Mouse (Mus musculus): ENCODE data around the gene Dhx32. TPM values are rescaled to one million over a fixed set of nuclear protein-coding genes. Genes with fewer than 3 reads are reported as not detected.

Gene Dhx32
- polyA plus RNA-seq, 2 experiments, result 6.8 to 10.6 TPM

GRCm38 (mm10) chr7:133744701-133745100 is 37.8 kb downstream of the Dhx32 start:
- no peaks in the 10 kb centered on the region for H3K27me3 ChIP-seq (ENCODE audit: control insufficient read depth, insufficient read depth, low read length)
- no peaks in the 10 kb centered on the region for H3K4me1 ChIP-seq (replicated peaks; ENCODE audit: control insufficient read depth in 2 of 2, insufficient read depth in 2 of 2, low read length in 1 of 2)
- DNase-seq (ENCODE audit: low read depth in 3 of 3, low spot score in 3 of 3), result no peak
- no peak overlapping the region for H3K4me3 ChIP-seq (ENCODE audit: insufficient read depth in 1 of 2, low read depth in 2 of 2, low read length in 2 of 2)
- no peak overlapping the region for H3K9ac ChIP-seq (replicated peaks)
- no peak for ATAC-seq (ENCODE audit: insufficient read depth)
- 46% methylated on average over 4 of the region's 4 CpGs for WGBS (ENCODE audit: insufficient replicate concordance)
- H3K36me3 ChIP-seq (replicated peaks; ENCODE audit: control insufficient read depth, insufficient read depth, low read depth), result no peaks in the 10 kb centered on the region
- TF ChIP-seq CTCF (IDR thresholded peaks at IDR 0.05; ENCODE audit: low read depth) (no peak), EP300 (IDR thresholded peaks at IDR 0.05; ENCODE audit: low read depth) (no peak)
- no peak overlapping the region for H3K27ac ChIP-seq
- H3K4me2 ChIP-seq (ENCODE audit: low read depth), result no peak overlapping the region
- H3K9me3 ChIP-seq (ENCODE audit: control insufficient read depth, low read length), result no peaks in the 10 kb centered on the region

DNA sequence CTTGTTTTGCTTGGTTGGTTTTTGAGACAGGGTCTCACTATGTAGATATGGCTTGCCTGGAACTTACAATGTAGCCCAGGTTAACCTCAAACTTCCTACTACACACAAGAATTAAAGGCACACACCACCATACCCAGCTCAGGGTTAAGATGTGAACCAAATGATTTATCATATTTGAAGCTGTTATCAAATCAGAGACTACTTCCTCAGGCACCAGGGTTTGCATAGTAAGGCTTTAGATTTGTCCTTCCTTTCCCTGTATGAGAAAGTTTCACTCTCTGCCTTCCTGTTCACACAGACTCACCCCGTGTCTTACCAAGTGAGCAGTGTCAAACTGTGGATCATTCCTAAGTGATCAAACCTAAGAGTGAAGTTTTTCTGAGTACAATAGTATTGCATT is 38.3 kb downstream of the Dhx32 start:
- H3K9me3 ChIP-seq (ENCODE audit: control insufficient read depth, low read length), result no peaks in the 10 kb centered on the region
- ATAC-seq (ENCODE audit: insufficient read depth), result no peak
- TF ChIP-seq EP300 (IDR thresholded peaks at IDR 0.05; ENCODE audit: low read depth) (no peak), CTCF (IDR thresholded peaks at IDR 0.05; ENCODE audit: low read depth) (no peak)

DNA sequence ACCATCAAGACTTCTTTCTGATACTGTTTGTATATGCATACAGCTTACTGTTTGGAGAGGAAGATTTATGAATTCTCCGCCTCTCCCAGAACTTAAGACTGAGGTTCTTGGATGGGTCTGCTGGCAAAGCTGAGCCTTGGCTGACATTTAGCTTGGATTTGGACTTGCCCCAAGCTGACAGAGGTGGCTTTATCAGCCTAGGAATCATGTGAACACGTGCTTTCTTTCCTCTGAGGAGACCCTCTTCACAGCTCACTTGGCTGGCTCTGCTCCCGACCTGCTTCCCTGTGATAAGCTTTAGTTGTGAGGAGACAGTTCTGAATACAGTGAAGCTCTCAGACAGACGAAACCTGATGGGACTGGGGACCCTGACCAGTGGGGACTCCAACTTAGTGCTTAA is 38.9 kb downstream of the Dhx32 start:
- 35% methylated on average over 4 of the region's 4 CpGs for WGBS (ENCODE audit: insufficient replicate concordance)

More for the DNA sequence above, 38.3 kb downstream of the Dhx32 start:
- 38% methylated on average over 1 of the region's 1 CpGs for WGBS (ENCODE audit: insufficient replicate concordance)
- no peak overlapping the region for H3K4me2 ChIP-seq (ENCODE audit: low read depth)
- H3K4me3 ChIP-seq (ENCODE audit: insufficient read depth in 1 of 2, low read depth in 2 of 2, low read length in 2 of 2), result no peak overlapping the region
- no peak overlapping the region for H3K9ac ChIP-seq (replicated peaks)
- no peak for DNase-seq (ENCODE audit: low read depth in 3 of 3, low spot score in 3 of 3)
- H3K27me3 ChIP-seq (ENCODE audit: control insufficient read depth, insufficient read depth, low read length), result no peaks in the 10 kb centered on the region
- no peaks in the 10 kb centered on the region for H3K4me1 ChIP-seq (replicated peaks; ENCODE audit: control insufficient read depth in 2 of 2, insufficient read depth in 2 of 2, low read length in 1 of 2)
- no peaks in the 10 kb centered on the region for H3K36me3 ChIP-seq (replicated peaks; ENCODE audit: control insufficient read depth, insufficient read depth, low read depth)
- H3K27ac ChIP-seq, result no peak overlapping the region

DNA sequence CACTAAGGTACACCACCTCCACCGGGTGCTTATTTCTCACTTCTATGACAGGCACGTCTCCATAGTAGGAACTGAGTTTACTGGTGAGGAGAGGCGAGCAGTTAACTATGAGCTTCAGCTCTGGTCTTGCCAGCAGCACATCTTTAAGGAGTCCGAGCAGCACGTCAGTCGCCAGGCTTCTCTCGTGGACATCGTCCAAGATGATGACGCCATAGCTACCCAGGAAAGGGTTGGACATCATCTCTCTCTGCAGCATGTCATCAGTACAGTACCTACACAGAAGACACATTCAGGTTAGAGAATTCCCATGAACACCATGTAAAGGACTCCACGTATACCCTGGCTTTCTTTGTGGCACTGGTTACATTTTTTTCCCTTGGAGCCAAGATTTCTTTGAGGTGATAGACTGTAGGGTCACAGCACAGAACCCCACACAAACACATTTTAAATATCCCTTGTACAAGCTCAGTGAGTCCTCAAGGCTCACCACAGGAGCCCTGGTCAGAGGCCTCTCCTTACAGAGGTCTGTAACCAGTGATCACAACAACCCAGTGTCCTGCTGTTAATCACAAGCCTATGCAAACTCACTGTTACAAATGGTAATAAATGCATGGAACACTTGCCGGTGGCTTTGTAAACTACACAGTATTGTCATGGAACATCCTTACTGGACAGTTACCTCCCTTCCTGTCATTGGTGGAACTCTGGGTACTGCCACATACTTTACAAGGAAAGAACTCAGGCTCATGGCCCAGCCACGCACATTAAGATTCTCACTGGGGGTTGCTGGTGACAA is 39.8 kb downstream of the Dhx32 start:
- Histone ChIP-seq H3K9ac (replicated peaks) (no peak overlapping the region), H3K27me3 (ENCODE audit: control insufficient read depth, insufficient read depth, low read length) (no peaks in the 10 kb centered on the region), H3K36me3 (replicated peaks; ENCODE audit: control insufficient read depth, insufficient read depth, low read depth) (no peaks in the 10 kb centered on the region), H3K4me3 (ENCODE audit: insufficient read depth in 1 of 2, low read depth in 2 of 2, low read length in 2 of 2) (no peak overlapping the region), H3K9me3 (ENCODE audit: control insufficient read depth, low read length) (no peaks in the 10 kb centered on the region), H3K4me2 (ENCODE audit: low read depth) (no peak overlapping the region), H3K27ac (no peak overlapping the region), H3K4me1 (replicated peaks; ENCODE audit: control insufficient read depth in 2 of 2, insufficient read depth in 2 of 2, low read length in 1 of 2) (no peaks in the 10 kb centered on the region)
- 78% methylated on average over 12 of the region's 12 CpGs for WGBS (ENCODE audit: insufficient replicate concordance)
- TF ChIP-seq EP300 (IDR thresholded peaks at IDR 0.05; ENCODE audit: low read depth), result no peak
- no peak for TF ChIP-seq CTCF (IDR thresholded peaks at IDR 0.05; ENCODE audit: low read depth)
- no peak for DNase-seq (ENCODE audit: low read depth in 3 of 3, low spot score in 3 of 3)
- ATAC-seq (ENCODE audit: insufficient read depth), result no peak

More for the DNA sequence above, 38.9 kb downstream of the Dhx32 start:
- H3K36me3 ChIP-seq (replicated peaks; ENCODE audit: control insufficient read depth, insufficient read depth, low read depth), result no peaks in the 10 kb centered on the region
- no peak overlapping the region for H3K4me2 ChIP-seq (ENCODE audit: low read depth)
- H3K4me1 ChIP-seq (replicated peaks; ENCODE audit: control insufficient read depth in 2 of 2, insufficient read depth in 2 of 2, low read length in 1 of 2), result no peaks in the 10 kb centered on the region
- H3K9me3 ChIP-seq (ENCODE audit: control insufficient read depth, low read length), result no peaks in the 10 kb centered on the region
- H3K27me3 ChIP-seq (ENCODE audit: control insufficient read depth, insufficient read depth, low read length), result no peaks in the 10 kb centered on the region
- H3K4me3 ChIP-seq (ENCODE audit: insufficient read depth in 1 of 2, low read depth in 2 of 2, low read length in 2 of 2), result no peak overlapping the region
- no peak for DNase-seq (ENCODE audit: low read depth in 3 of 3, low spot score in 3 of 3)
- TF ChIP-seq CTCF (IDR thresholded peaks at IDR 0.05; ENCODE audit: low read depth) (no peak), EP300 (IDR thresholded peaks at IDR 0.05; ENCODE audit: low read depth) (no peak)
- no peak overlapping the region for H3K27ac ChIP-seq
- H3K9ac ChIP-seq (replicated peaks), result no peak overlapping the region
- ATAC-seq (ENCODE audit: insufficient read depth), result no peak

GRCm38 (mm10) chr7:133740558-133740957 is 42.0 kb downstream of the Dhx32 start:
- WGBS (ENCODE audit: insufficient replicate concordance), result 78% methylated on average over 7 of the region's 7 CpGs
- H3K36me3 ChIP-seq (replicated peaks; ENCODE audit: control insufficient read depth, insufficient read depth, low read depth), result no peaks in the 10 kb centered on the region
- no peak for DNase-seq (ENCODE audit: low read depth in 3 of 3, low spot score in 3 of 3)
- no peak overlapping the region for H3K4me3 ChIP-seq (ENCODE audit: insufficient read depth in 1 of 2, low read depth in 2 of 2, low read length in 2 of 2)
- ATAC-seq (ENCODE audit: insufficient read depth), result no peak
- no peak overlapping the region for H3K4me2 ChIP-seq (ENCODE audit: low read depth)
- no peaks in the 10 kb centered on the region for H3K4me1 ChIP-seq (replicated peaks; ENCODE audit: control insufficient read depth in 2 of 2, insufficient read depth in 2 of 2, low read length in 1 of 2)
- H3K9me3 ChIP-seq (ENCODE audit: control insufficient read depth, low read length), result no peaks in the 10 kb centered on the region
- no peak overlapping the region for H3K27ac ChIP-seq
- H3K27me3 ChIP-seq (ENCODE audit: control insufficient read depth, insufficient read depth, low read length), result no peaks in the 10 kb centered on the region
- H3K9ac ChIP-seq (replicated peaks), result no peak overlapping the region
- TF ChIP-seq CTCF (IDR thresholded peaks at IDR 0.05; ENCODE audit: low read depth), result no peak
- no peak for TF ChIP-seq EP300 (IDR thresholded peaks at IDR 0.05; ENCODE audit: low read depth)

Data from liver, embryonic 14.5 days (tissue).